Mouse (Mus musculus) spleen, adult 2 months (tissue): Measurements from ENCODE around the gene A530064D06Rik.

Experiments
- CTCF ChIP-seq: fragments of 200-500 bp; IDR thresholded peaks from 2 replicates; pipeline ENCODE4 v1.5.1; 2011; ENCODE audit warnings: mild to moderate bottlenecking, inconsistent platforms; ENCODE audit not compliant: insufficient read depth, insufficient read length, insufficient replicate concordance; ENCODE audit errors: extremely low read depth
- POLR2A ChIP-seq: fragments of 200-500 bp; IDR thresholded peaks from 2 replicates; pipeline ENCODE4 v1.6.1; 2011; ENCODE audit warnings: low read depth, low read length, inconsistent platforms

GRCm38 (mm10) chr17:48120456-48120855, 46.6 kb downstream of the A530064D06Rik start:
- TF ChIP-seq CTCF (no peak), POLR2A (no peak)
